Mouse (Mus musculus) embryonic facial prominence, embryonic 14.5 days (tissue): ENCODE results near the gene Fbxo28. TPM values are rescaled to one million over a fixed set of nuclear protein-coding genes. Genes with fewer than 3 reads are reported as not detected.

Source experiments
- ATAC-seq: fragments of 200-750 bp; cut with Nextera tagmentation; 2 replicates; pipeline ENCODE4 v1.8.0; 2017; ENCODE audit warnings: low read depth, moderate number of reproducible peaks, moderate TSS enrichment
- DNase-seq: peaks from one replicate; pipeline ENCODE4 v3.0.0-alpha.2; 2015; ENCODE audit warnings: low spot score
- H3K27ac ChIP-seq: fragments of 300-500 bp; sonication (generic); replicated peaks from 2 replicates; pipeline ENCODE4 v1.5.1; 2014; ENCODE audit warnings: low read depth, mild to moderate bottlenecking, low read length, moderate library complexity
- H3K27me3 ChIP-seq: fragments of 300-500 bp; sonication (generic); replicated peaks from 2 replicates; pipeline ENCODE4 v1.6.1; 2014; ENCODE audit warnings: low read length; ENCODE audit not compliant: control insufficient read depth, insufficient read depth
- H3K36me3 ChIP-seq: fragments of 300-500 bp; sonication (generic); 2 replicates; pipeline ENCODE4 v1.6.1; 2014; ENCODE audit warnings: low read length, mixed read lengths; ENCODE audit not compliant: control insufficient read depth, insufficient read depth
- H3K4me1 ChIP-seq: fragments of 300-500 bp; sonication (generic); 2 replicates; pipeline ENCODE4 v1.6.1; 2014; ENCODE audit warnings: antibody characterized with exemption, low read length; ENCODE audit not compliant: control insufficient read depth, insufficient read depth
- H3K4me2 ChIP-seq: fragments of 300-500 bp; sonication (generic); 2 replicates; pipeline ENCODE4 v1.6.1; 2014; ENCODE audit warnings: low read depth, mild to moderate bottlenecking, low read length, moderate library complexity, mixed read lengths
- H3K4me3 ChIP-seq: fragments of 300-500 bp; sonication (generic); 2 replicates; pipeline ENCODE4 v1.5.1; 2014; ENCODE audit warnings: low read depth, mild to moderate bottlenecking, low read length
- H3K9ac ChIP-seq: fragments of 300-500 bp; sonication (generic); 2 replicates; pipeline ENCODE4 v1.6.1; 2014; ENCODE audit warnings: low read depth, mild to moderate bottlenecking, low read length, moderate library complexity, mixed read lengths
- H3K9me3 ChIP-seq: fragments of 300-500 bp; sonication (generic); 2 replicates; pipeline ENCODE4 v1.6.1; 2016; ENCODE audit warnings: low read length; ENCODE audit not compliant: control insufficient read depth
- WGBS: fragments of 180-500 bp; shearing (Covaris S2); extraction: QIAGEN DNeasy Blood & Tissue Kit; methylation state at CpG from one replicate; pipeline ENCODE4 v1.1.7; 2014; 5-methylcytosine and 5-hydroxymethylcytosine counted together
- polyA plus RNA-seq: library from polyadenylated mRNA; unstranded; fragments of >200 nt; fragmentation: Nextera tagmentation; extraction: Ambion mirVana; gene quantifications from 2 replicates; pipeline ENCODE4 v1.2.1, GENCODE M21; 2014

The Fbxo28 gene
- polyA plus RNA-seq, 1 experiment from 2014 or later: 25.4 TPM

- WGBS: 68% methylated on average over 1 of the region's 1 CpGs
- Histone ChIP-seq H3K27me3 (no peaks in the 10 kb centered on the region), H3K4me1 (no peaks in the 10 kb centered on the region), H3K27ac (no peak overlapping the region), H3K4me3 (no peak overlapping the region), H3K36me3 (no peaks in the 10 kb centered on the region), H3K9ac (no peak overlapping the region), H3K4me2 (no peak overlapping the region), H3K9me3 (no peaks in the 10 kb centered on the region)
- DNase-seq (no peak), ATAC-seq (no peak)
Observed at GRCm38 (mm10) chr1:182358133-182358532, 16.7 kb upstream of the Fbxo28 start.

- no peak for ATAC-seq
- no peaks in the 10 kb centered on the region for H3K27me3 ChIP-seq
- no peak overlapping the region for H3K4me3 ChIP-seq
- H3K9ac ChIP-seq: no peak overlapping the region
- H3K9me3 ChIP-seq: 0 out of 2 replicates have a peak, but pooled peaks cover 3% of the 10 kb centered on the region
- no peaks in the 10 kb centered on the region for H3K4me1 ChIP-seq
- H3K4me2 ChIP-seq: no peak overlapping the region
- 76% methylated on average over 11 of the region's 11 CpGs for WGBS
- H3K36me3 ChIP-seq: no peaks in the 10 kb centered on the region
- DNase-seq: no peak
- H3K27ac ChIP-seq: no peak overlapping the region
Observed at GRCm38 (mm10) chr1:182354504-182355147, 13.2 kb upstream of the Fbxo28 start.

GRCm38 (mm10) chr1:182349557-182349956 lies 8.1 kb upstream of the Fbxo28 start:
- WGBS: 80% methylated on average over 6 of the region's 6 CpGs
- DNase-seq: no peak
- no peak for ATAC-seq
- Histone ChIP-seq H3K27ac (no peak overlapping the region), H3K9ac (no peak overlapping the region), H3K4me1 (no peaks in the 10 kb centered on the region), H3K4me2 (no peak overlapping the region), H3K9me3 (peaks cover 8% of the 10 kb centered on the region; the same call in 1 of the 2 replicates), H3K27me3 (no peaks in the 10 kb centered on the region), H3K4me3 (no peak overlapping the region), H3K36me3 (no peaks in the 10 kb centered on the region)

GRCm38 (mm10) chr1:182346491-182346890 lies 5.1 kb upstream of the Fbxo28 start:
- Histone ChIP-seq H3K4me2 (no peak overlapping the region), H3K36me3 (no peaks in the 10 kb centered on the region), H3K27ac (no peak overlapping the region), H3K9me3 (peaks cover 8% of the 10 kb centered on the region; the same call in 1 of the 2 replicates), H3K27me3 (no peaks in the 10 kb centered on the region), H3K4me3 (no peak overlapping the region), H3K4me1 (no peaks in the 10 kb centered on the region), H3K9ac (no peak overlapping the region)
- DNase-seq (no peak), ATAC-seq (no peak)
- 57% methylated on average over 5 of the region's 5 CpGs for WGBS

GRCm38 (mm10) chr1:182345857-182346256 lies 4.4 kb upstream of the Fbxo28 start:
- Histone ChIP-seq H3K9me3 (peaks cover 8% of the 10 kb centered on the region; the same call in 1 of the 2 replicates), H3K27me3 (no peaks in the 10 kb centered on the region), H3K36me3 (no peaks in the 10 kb centered on the region), H3K4me2 (no peak overlapping the region), H3K9ac (no peak overlapping the region), H3K27ac (no peak overlapping the region), H3K4me3 (no peak overlapping the region), H3K4me1 (no peaks in the 10 kb centered on the region)
- WGBS: 71% methylated on average over 2 of the region's 2 CpGs
- DNase-seq (no peak), ATAC-seq (no peak)

- no peaks in the 10 kb centered on the region for H3K27me3 ChIP-seq
- peak overlapping the region; percentile 97 for H3K9ac ChIP-seq
- peak overlapping the region; percentile 80 for H3K4me2 ChIP-seq
- peak overlapping the region; percentile 100 for H3K4me3 ChIP-seq
- 31% methylated on average over 6 of the region's 6 CpGs for WGBS
- H3K36me3 ChIP-seq: peaks cover 5% of the 10 kb centered on the region; the same call in 1 of the 2 replicates
- ATAC-seq (no peak), DNase-seq (no peak)
- H3K4me1 ChIP-seq: peaks cover 14% of the 10 kb centered on the region
- no peaks in the 10 kb centered on the region for H3K9me3 ChIP-seq
- peak overlapping the region; percentile 93; the same call in 1 of the 2 replicates for H3K27ac ChIP-seq
Observed at GRCm38 (mm10) chr1:182341993-182342392, 564 bp upstream of the Fbxo28 start.

- DNase-seq (no peak), ATAC-seq (no peak)
- Histone ChIP-seq H3K27me3 (no peaks in the 10 kb centered on the region), H3K4me2 (peak overlapping the region; percentile 80), H3K27ac (no peak overlapping the region), H3K4me3 (peak overlapping the region; percentile 100), H3K36me3 (peaks cover 5% of the 10 kb centered on the region; the same call in 1 of the 2 replicates), H3K4me1 (peaks cover 14% of the 10 kb centered on the region), H3K9me3 (no peaks in the 10 kb centered on the region), H3K9ac (peak overlapping the region; percentile 97)
- WGBS: 29% methylated on average over 7 of the region's 7 CpGs
Observed at GRCm38 (mm10) chr1:182340281-182340680, 1.1 kb downstream of the Fbxo28 start.

- peak overlapping the region; percentile 80; the same call in 1 of the 2 replicates for H3K4me2 ChIP-seq
- peaks cover 8% of the 10 kb centered on the region; the same call in 1 of the 2 replicates for H3K36me3 ChIP-seq
- H3K4me3 ChIP-seq: no peak overlapping the region
- 72% methylated on average over 7 of the region's 7 CpGs for WGBS
- H3K27ac ChIP-seq: no peak overlapping the region
- H3K27me3 ChIP-seq: no peaks in the 10 kb centered on the region
- no peak overlapping the region for H3K9ac ChIP-seq
- H3K9me3 ChIP-seq: no peaks in the 10 kb centered on the region
- H3K4me1 ChIP-seq: peaks cover 14% of the 10 kb centered on the region
- no peak for DNase-seq
- no peak for ATAC-seq
Observed at GRCm38 (mm10) chr1:182338961-182339565, 2.4 kb downstream of the Fbxo28 start.
